Comparison of ENCODE assay signal across 12 mouse cellular contexts in the genomic region with DNA sequence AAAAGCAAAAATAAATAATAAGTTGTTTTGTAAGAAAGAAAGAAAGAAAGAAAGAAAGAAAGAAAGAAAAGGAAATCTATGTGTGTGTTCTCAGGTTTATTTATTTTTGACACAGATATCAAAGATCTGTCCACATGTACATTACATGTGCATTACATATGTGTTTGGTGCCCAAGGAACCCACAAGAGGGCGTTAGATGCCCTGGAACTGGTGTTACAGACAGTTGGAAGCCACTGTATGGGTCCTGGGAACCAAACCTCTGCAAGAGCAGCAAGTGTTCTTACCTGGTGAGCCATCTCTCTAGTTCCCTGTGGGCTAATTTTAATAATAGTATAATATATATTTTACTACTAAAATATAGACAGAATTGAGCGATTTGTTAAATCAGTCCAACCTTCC. TPM values are rescaled to one million over a fixed set of nuclear protein-coding genes. Genes with fewer than 3 reads are reported as not detected.
"Had no signal": no experiment of that assay in that cellular context is flagged by ENCODE, and none has a peak within 500 bp of the region (broad histone marks: within the 10 kb centered on the region; RNA-seq: fewer than 3 reads in every experiment).

No protein-coding gene starts in this region.

- H3K4me3 ChIP-seq: limb, embryonic 13.5 days; liver, embryonic 15.5 days; lung, embryonic 15.5 days; midbrain, embryonic 13.5 days had no signal

- ATAC-seq: midbrain, embryonic 13.5 days had no signal

- H3K4me2 ChIP-seq: limb, embryonic 13.5 days; liver, embryonic 11.5 days; liver, embryonic 15.5 days; lung, embryonic 15.5 days; midbrain, embryonic 13.5 days had no signal

- H3K36me3 ChIP-seq: limb, embryonic 13.5 days; liver, embryonic 15.5 days; lung, embryonic 15.5 days; midbrain, embryonic 13.5 days had no signal

- H3K27ac ChIP-seq: limb, embryonic 13.5 days; liver, embryonic 15.5 days; lung, embryonic 15.5 days; midbrain, embryonic 13.5 days had no signal

- H3K4me1 ChIP-seq: limb, embryonic 13.5 days; lung, embryonic 15.5 days; midbrain, embryonic 13.5 days had no signal

- H3K9me3 ChIP-seq: limb, embryonic 13.5 days; liver, embryonic 15.5 days; lung, embryonic 15.5 days had no signal

- H3K27me3 ChIP-seq: limb, embryonic 13.5 days; liver, embryonic 15.5 days; lung, embryonic 15.5 days; midbrain, embryonic 13.5 days had no signal

- H3K9ac ChIP-seq: limb, embryonic 13.5 days; liver, embryonic 15.5 days; lung, embryonic 15.5 days; midbrain, embryonic 13.5 days had no signal

- DNase-seq: kidney, postnatal 14 days; left cerebral cortex, postnatal 4 days; lung, postnatal 36 days; right cerebral cortex, postnatal 25 days; thymus, adult 18-20 months; thymus, postnatal 14 days had no signal

RNA-seq across cellular contexts. Expression of gene Cdk15, which starts 12.9 kb away (rescaled TPM):
- polyA plus RNA-seq: large intestine, adult 2 months; liver, embryonic 15.5 days; lung, embryonic 15.5 days had no signal
